Mouse (Mus musculus): Measurements from ENCODE around the gene Fabp3. TPM values are rescaled to one million over a fixed set of nuclear protein-coding genes. Genes with fewer than 3 reads are reported as not detected.

Fabp3 gene
- polyA plus RNA-seq, 1 experiment from 2014 or later, result 49.1 TPM

DNA sequence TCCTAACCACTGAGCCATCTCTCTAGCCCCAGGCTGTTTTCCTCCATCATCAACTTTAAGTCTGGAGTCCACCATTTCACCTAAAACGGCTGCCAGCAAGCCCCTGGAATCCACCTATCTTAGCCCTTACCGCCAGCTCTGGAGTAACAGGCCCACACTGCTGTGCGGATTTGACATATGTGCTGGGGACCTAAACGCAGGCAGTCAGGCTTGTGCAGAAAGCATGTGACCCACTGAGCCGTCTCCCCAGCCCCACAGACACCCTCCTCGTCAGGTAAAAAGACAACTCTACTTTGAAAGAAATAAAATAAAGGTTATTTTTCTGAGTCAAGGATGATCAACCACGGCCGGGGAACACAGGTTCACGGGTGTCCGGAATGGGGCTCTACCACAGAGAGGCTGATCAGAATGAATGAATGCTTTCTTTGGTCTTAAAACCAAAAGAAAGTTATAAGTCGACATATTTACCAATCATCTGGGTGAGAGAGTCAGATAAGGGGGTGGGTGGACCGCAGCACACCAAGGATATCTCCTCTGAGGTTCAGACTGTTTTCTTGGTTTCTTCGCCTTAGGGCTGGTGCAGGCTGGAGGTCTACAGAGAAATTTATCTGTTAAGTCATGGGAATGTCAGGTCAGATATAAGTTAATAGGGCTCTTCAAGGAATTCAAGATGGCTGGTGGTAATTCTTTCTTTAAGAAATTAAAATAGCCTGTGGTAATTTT lies 12.0 kb upstream of the Fabp3 start:
- Histone ChIP-seq H3K27me3 (replicated peaks) (no peaks in the 10 kb centered on the region), H3K27ac (no peak overlapping the region), H3K4me3 (no peak overlapping the region), H3K4me1 (no peaks in the 10 kb centered on the region), H3K4me2 (replicated peaks) (no peak overlapping the region), H3K9me3 (no peaks in the 10 kb centered on the region), H3K9ac (no peak overlapping the region), H3K36me3 (no peaks in the 10 kb centered on the region)
- 88% methylated on average over 13 of the region's 13 CpGs for WGBS
- ATAC-seq (ENCODE audit: low FRiP score, low read depth), result no peak

GRCm38 (mm10) chr4:130297123-130297529 lies 11.3 kb upstream of the Fabp3 start:
- Histone ChIP-seq H3K4me1 (no peaks in the 10 kb centered on the region), H3K27me3 (replicated peaks) (no peaks in the 10 kb centered on the region), H3K9me3 (no peaks in the 10 kb centered on the region), H3K27ac (no peak overlapping the region), H3K36me3 (no peaks in the 10 kb centered on the region), H3K9ac (no peak overlapping the region), H3K4me3 (no peak overlapping the region), H3K4me2 (replicated peaks) (no peak overlapping the region)
- no peak for ATAC-seq (ENCODE audit: low FRiP score, low read depth)
- 24% methylated on average over 13 of the region's 13 CpGs for WGBS

- no peak for ATAC-seq (ENCODE audit: low FRiP score, low read depth)
- H3K27me3 ChIP-seq (replicated peaks), result no peaks in the 10 kb centered on the region
- H3K27ac ChIP-seq, result no peak overlapping the region
- H3K36me3 ChIP-seq, result no peaks in the 10 kb centered on the region
- no peak overlapping the region for H3K4me2 ChIP-seq (replicated peaks)
- peak overlapping the region; percentile 3; the same call in 1 of the 2 replicates for H3K9ac ChIP-seq
- H3K9me3 ChIP-seq, result no peaks in the 10 kb centered on the region
- H3K4me3 ChIP-seq, result no peak overlapping the region
- 78% methylated on average over 11 of the region's 11 CpGs for WGBS
- no peaks in the 10 kb centered on the region for H3K4me1 ChIP-seq
Observed at GRCm38 (mm10) chr4:130298877-130299628, 9.3 kb upstream of the Fabp3 start.

DNA sequence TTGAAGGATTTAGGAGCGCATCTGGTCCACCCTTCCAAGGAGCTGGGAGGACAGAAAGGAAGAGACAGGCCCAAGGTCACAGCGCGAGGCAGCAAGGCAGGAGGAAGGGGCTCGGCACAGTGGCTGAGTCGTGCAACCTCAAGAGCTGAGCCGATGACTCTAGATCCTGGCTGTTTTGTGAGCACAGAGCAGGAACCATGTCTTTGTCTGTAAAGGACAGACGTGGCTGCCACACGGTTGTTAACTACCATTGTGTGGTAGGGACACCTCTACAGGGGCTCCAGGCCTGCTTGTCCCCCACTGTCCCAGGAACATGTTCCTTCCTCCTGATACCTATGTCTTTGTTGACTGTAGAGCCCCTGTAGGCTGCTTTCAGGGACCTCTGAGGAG lies 8.8 kb upstream of the Fabp3 start:
- Histone ChIP-seq H3K9ac (peak overlapping the region; percentile 3; the same call in 1 of the 2 replicates), H3K4me3 (no peak overlapping the region), H3K27ac (no peak overlapping the region), H3K9me3 (no peaks in the 10 kb centered on the region), H3K36me3 (no peaks in the 10 kb centered on the region), H3K27me3 (replicated peaks) (no peaks in the 10 kb centered on the region), H3K4me1 (no peaks in the 10 kb centered on the region), H3K4me2 (replicated peaks) (no peak overlapping the region)
- WGBS, result 71% methylated on average over 8 of the region's 8 CpGs
- no peak for ATAC-seq (ENCODE audit: low FRiP score, low read depth)

DNA sequence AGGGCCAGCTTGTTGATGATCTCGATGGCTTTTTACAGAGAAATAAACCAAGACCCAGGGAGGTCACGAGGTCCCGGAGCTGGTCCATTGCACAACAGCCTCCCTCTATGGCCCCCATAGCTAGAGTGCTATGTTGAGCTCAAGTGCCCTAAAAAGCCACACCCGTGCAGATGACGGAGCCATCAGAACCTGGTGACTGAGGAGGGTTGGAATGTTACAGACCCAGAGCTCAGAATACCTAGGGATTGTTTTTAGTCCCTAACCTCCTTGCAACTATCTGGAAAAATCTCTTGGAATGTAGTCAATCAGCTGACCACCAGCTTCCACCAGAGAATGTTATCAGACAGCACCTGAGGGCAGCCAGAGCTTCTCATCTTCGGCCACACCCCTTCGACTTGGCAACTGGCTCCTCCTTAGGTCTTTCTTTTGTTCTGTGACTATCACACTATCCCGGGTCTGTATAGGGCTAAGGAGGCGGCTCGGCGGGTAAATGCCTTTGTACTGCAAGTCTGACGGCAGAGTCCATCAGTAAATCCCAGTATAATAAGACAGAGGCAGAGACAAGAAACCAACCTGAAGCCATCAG lies 6.0 kb upstream of the Fabp3 start:
- Histone ChIP-seq H3K9me3 (no peaks in the 10 kb centered on the region), H3K27me3 (replicated peaks) (peaks cover 21% of the 10 kb centered on the region), H3K4me3 (no peak overlapping the region), H3K4me1 (no peaks in the 10 kb centered on the region), H3K36me3 (no peaks in the 10 kb centered on the region), H3K4me2 (replicated peaks) (no peak overlapping the region), H3K27ac (no peak overlapping the region), H3K9ac (no peak overlapping the region)
- WGBS, result 40% methylated on average over 12 of the region's 12 CpGs
- no peak for ATAC-seq (ENCODE audit: low FRiP score, low read depth)

GRCm38 (mm10) chr4:130304746-130305145 lies 3.6 kb upstream of the Fabp3 start:
- H3K9me3 ChIP-seq, result no peaks in the 10 kb centered on the region
- H3K9ac ChIP-seq, result no peak overlapping the region
- H3K27me3 ChIP-seq (replicated peaks), result peaks cover 43% of the 10 kb centered on the region
- H3K27ac ChIP-seq, result no peak overlapping the region
- no peak for ATAC-seq (ENCODE audit: low FRiP score, low read depth)
- H3K4me3 ChIP-seq, result no peak overlapping the region
- WGBS, result 21% methylated on average over 3 of the region's 3 CpGs
- peaks cover 18% of the 10 kb centered on the region for H3K4me1 ChIP-seq
- no peak overlapping the region for H3K4me2 ChIP-seq (replicated peaks)
- no peaks in the 10 kb centered on the region for H3K36me3 ChIP-seq

DNA sequence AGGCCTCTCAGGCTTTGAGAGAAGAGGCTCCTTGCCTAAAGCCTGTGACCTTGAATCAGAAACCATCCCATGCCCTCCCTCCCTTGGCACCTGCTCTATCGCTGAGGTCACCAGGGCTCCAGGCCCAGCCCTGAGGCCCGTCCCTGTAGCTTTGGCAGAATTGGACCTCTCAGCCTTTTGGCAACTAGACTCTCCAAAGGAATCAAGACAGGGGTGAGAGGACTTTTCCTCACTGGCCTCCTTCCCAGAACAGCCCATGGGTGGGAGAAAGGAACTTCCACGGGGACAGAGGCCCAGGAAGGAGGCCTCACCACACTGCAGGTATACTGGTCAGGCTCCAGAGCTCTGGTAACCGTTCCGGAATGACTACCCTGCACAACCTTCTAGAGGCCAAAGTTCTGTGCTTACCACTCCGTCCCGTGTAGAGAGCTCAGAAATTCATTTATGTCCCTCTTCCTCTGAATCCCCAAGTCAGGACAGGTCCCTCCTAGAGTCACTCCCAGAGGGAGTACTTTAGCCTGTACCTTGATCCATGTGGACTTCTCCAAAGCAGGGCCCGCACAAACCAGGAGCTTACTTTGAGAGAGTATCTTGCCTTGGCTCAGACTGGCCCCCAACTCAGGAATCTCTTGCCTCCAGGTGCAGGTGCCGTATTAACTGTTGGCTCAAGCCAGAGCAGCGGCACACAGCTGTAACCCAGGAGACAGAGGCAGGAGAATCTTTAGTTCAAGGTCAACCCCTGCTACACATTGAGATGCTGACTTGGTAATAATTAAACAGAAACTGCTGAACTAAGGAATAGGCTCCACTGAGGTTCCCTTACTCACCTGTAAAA lies 1.4 kb upstream of the Fabp3 start:
- no peak overlapping the region for H3K4me3 ChIP-seq

GRCm38 (mm10) chr4:130307851-130308230 lies 554 bp upstream of the Fabp3 start:
- no peaks in the 10 kb centered on the region for H3K9me3 ChIP-seq
- ATAC-seq (ENCODE audit: low FRiP score, low read depth), result peak; percentile 42; the same call in 1 of the 2 replicates
- peak overlapping the region; percentile 44 for H3K4me3 ChIP-seq
- H3K27ac ChIP-seq, result no peak overlapping the region
- 1% methylated on average over 23 of the region's 23 CpGs for WGBS
- H3K9ac ChIP-seq, result 0 out of 2 replicates have a peak overlapping the region, but pooled peaks have one; percentile 56
- peaks cover 4% of the 10 kb centered on the region; the same call in 1 of the 2 replicates for H3K36me3 ChIP-seq
- peaks cover 54% of the 10 kb centered on the region for H3K27me3 ChIP-seq (replicated peaks)
- peaks cover 18% of the 10 kb centered on the region for H3K4me1 ChIP-seq
- peak overlapping the region; percentile 87 for H3K4me2 ChIP-seq (replicated peaks)

More for the DNA sequence above, 1.4 kb upstream of the Fabp3 start:
- no peak for ATAC-seq (ENCODE audit: low FRiP score, low read depth)
- Histone ChIP-seq H3K4me1 (peaks cover 18% of the 10 kb centered on the region), H3K36me3 (no peaks in the 10 kb centered on the region), H3K9ac (no peak overlapping the region), H3K27me3 (replicated peaks) (peaks cover 54% of the 10 kb centered on the region), H3K27ac (no peak overlapping the region), H3K9me3 (no peaks in the 10 kb centered on the region), H3K4me2 (replicated peaks) (peak overlapping the region; percentile 87; the same call in 1 of the 2 replicates)
- 75% methylated on average over 10 of the region's 10 CpGs for WGBS

GRCm38 (mm10) chr4:130309254-130309653 lies 859 bp downstream of the Fabp3 start:
- WGBS, result 40% methylated on average over 8 of the region's 8 CpGs
- Histone ChIP-seq H3K9me3 (no peaks in the 10 kb centered on the region), H3K4me2 (replicated peaks) (peak overlapping the region; percentile 87), H3K27ac (no peak overlapping the region), H3K36me3 (peaks cover 12% of the 10 kb centered on the region), H3K4me3 (peak overlapping the region; percentile 44; the same call in 1 of the 2 replicates), H3K27me3 (replicated peaks) (peaks cover 54% of the 10 kb centered on the region), H3K4me1 (peaks cover 18% of the 10 kb centered on the region), H3K9ac (peak overlapping the region; percentile 56; the same call in 1 of the 2 replicates)
- ATAC-seq (ENCODE audit: low FRiP score, low read depth), result no peak

GRCm38 (mm10) chr4:130312526-130312925 lies 4.1 kb downstream of the Fabp3 start:
- Histone ChIP-seq H3K4me3 (no peak overlapping the region), H3K27me3 (replicated peaks) (peaks cover 31% of the 10 kb centered on the region), H3K4me1 (peaks cover 16% of the 10 kb centered on the region), H3K36me3 (peaks cover 35% of the 10 kb centered on the region), H3K9me3 (no peaks in the 10 kb centered on the region), H3K9ac (no peak overlapping the region), H3K4me2 (replicated peaks) (no peak overlapping the region), H3K27ac (no peak overlapping the region)
- no peak for ATAC-seq (ENCODE audit: low FRiP score, low read depth)
- WGBS, result 92% methylated on average over 3 of the region's 3 CpGs

GRCm38 (mm10) chr4:130313552-130313951 lies 5.2 kb downstream of the Fabp3 start:
- Histone ChIP-seq H3K27me3 (replicated peaks) (peaks cover 22% of the 10 kb centered on the region), H3K36me3 (peaks cover 44% of the 10 kb centered on the region), H3K4me3 (no peak overlapping the region), H3K9me3 (no peaks in the 10 kb centered on the region), H3K4me1 (peaks cover 6% of the 10 kb centered on the region), H3K27ac (no peak overlapping the region), H3K4me2 (replicated peaks) (no peak overlapping the region), H3K9ac (no peak overlapping the region)
- WGBS, result 92% methylated on average over 4 of the region's 4 CpGs
- no peak for ATAC-seq (ENCODE audit: low FRiP score, low read depth)

Measured in neural tube, embryonic 12.5 days (tissue).